Mouse (Mus musculus): ENCODE results near the gene Ptpn12.
"Not testable (repeated sequence)": the region's sequence is repeated elsewhere in the genome, so short reads cannot be mapped to it uniquely, and the experiment has no call there.

Ptpn12 gene

DNA sequence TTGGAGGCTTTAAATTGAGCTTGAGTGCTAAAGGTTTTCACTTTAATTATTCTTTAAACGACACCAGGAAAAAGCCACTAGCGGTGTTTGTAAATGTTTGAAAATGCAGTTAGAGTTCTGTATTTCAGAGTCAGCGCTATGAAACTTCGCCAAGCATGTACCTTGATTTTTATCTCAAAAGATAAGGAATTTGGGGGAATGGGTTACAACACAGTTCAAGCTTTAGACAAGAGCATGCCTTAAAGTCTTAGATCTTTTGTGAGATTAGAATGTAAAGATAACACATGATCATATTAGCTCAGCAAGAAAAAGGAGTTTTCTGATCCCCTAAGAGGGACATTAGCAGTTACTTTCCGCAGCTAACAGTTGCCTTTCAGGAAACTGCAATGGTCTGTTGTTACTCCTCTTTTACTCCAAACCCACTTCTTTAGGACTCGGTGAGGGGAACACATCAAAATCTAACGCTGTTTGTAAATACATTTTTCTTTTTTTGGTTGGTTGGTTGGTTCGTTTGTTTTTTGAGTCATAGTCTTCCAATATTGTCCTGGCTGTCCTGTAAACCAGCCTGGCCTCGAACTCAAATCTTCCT lies 103.3 kb downstream of the Ptpn12 start:
- in situ Hi-C loops (cut with MboI, MseI): loop anchor here (10.0 kb wide), 1 partner anchor 302 kb away; no protein-coding TSS in a partner anchor

DNA sequence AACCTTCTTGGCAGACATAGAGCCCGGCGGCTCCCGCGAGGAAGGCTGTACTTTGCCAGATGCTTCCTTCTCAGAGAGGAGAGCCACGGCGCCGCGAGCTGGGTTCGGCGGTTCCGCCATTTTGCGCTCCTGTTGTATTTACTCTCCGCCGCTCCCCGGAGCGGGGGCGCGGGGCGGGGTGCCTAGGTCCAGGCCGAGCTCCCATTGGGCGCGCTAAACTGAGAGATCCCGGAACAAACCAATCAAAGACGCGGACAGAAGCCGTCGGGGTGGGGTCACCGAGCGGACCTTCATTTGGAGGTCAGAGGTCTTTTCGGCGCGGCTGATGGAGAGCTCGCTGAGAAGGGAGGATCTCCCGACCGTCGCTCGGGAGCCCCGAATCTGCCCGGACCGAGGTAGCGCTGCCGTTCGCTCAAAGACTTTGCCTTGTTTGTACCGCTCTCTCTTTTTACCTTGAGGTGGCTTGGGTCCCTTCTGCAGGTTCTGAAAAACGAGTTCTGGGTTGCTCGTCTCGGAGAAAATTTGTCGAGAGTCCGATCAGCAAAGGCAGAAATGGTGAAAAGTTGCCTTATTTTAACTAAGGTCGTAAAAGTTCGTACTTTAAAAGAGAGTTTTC lies 103.9 kb downstream of the Ptpn12 start:
- in situ Hi-C loops (cut with MboI, MseI): loop anchor here (10.0 kb wide), 1 partner anchor 303 kb away; no protein-coding TSS in a partner anchor

DNA sequence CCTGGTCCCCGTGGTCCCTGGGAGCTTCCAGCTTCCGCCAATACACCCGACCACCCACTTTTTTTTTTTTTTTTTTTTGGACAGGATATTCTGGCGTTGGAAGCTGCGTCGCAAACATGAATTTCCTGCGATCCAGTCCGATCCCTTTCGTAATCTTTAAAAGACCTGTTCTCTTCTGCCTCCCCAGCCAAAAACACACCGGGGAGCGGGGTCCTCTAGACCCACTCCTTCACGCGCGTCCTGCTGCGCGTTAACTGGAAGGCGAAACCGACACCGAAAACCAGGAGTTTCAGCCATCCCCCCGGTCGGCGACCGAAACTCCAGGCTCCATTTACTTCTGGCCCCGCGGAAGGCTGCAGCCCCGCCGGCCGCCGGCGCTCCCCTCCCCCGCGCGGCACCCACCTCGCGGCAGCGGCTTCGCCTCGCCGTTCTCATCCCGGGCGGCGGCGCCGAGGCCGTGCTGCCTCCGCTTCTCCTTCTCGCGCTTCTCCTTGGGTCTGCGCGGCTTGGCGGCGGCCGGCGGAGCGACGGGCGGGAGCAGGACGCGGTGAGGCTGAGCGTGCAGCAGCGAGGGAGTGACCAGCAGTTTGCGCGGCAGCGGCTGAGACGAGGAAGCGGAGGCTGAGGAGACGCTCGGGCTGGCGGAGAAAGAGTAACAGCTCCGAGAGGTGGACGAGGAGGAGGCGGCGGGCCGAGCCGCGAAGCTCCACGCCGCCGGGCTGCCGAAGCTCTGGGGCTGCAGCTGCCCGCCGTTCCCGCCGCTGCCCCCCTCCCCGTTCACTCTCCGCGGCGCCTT lies 104.7 kb downstream of the Ptpn12 start:
- in situ Hi-C loops (cut with MboI, MseI): loop anchor here (10.0 kb wide), 1 partner anchor 304 kb away; no protein-coding TSS in a partner anchor

DNA sequence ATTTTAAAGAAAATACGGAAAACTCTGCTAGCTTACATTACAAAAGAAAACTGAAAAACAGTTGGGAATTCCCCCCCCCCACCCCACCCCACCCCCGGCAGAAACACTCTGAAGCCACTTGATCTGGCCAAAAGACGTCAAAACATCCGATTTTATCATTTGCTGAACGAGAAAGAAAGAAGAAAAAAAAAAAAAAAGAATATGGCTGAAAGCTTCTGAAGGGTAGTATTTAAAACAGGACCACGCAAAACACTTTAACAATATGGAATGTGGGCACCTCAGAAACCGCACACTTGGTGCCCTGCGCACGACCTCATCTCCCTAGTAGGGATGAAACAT lies 105.2 kb downstream of the Ptpn12 start:
- in situ Hi-C loops (cut with MboI, MseI): loop anchor here (10.0 kb wide), 1 partner anchor 304 kb away; no protein-coding TSS in a partner anchor

DNA sequence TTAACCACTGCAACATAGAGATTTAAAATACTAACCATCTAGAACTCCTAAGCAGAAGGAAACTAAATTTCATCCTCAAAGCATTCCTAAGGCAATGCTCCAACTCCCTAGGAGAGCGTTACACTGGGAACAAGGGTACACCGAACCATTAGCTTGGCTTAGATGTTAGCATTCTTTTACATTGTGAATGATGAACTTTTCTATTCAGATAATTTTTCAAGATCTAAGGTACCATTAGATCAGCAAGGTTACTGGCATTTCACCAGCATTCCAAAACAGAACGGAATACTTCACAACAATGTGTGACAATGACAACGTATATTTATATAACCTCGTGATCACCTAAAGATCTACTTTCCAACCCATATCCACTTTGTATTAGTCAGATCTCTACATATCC lies 105.6 kb downstream of the Ptpn12 start:
- in situ Hi-C loops (cut with MboI, MseI): loop anchor here (10.0 kb wide), 1 partner anchor 305 kb away; no protein-coding TSS in a partner anchor

DNA sequence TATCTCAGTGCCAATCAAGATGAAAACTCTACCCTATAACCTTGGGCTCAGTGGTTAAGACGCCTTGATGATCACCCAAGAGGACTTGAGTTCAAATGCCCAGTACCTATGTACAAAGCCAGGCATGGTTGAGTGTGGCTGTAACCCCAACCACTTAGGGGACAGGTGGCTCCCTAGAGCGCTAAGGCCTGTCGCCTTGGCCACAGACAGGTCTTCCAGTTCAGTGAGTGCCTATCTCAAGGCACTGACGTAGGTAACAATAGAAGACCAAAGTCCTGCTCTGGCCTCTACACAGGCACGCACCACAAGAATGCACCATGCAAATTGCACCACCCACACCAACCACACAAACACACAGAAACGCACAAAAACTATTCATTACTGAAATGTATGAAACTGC lies 108.8 kb downstream of the Ptpn12 start:
- in situ Hi-C loops (cut with MboI, MseI): no loop called here

DNA sequence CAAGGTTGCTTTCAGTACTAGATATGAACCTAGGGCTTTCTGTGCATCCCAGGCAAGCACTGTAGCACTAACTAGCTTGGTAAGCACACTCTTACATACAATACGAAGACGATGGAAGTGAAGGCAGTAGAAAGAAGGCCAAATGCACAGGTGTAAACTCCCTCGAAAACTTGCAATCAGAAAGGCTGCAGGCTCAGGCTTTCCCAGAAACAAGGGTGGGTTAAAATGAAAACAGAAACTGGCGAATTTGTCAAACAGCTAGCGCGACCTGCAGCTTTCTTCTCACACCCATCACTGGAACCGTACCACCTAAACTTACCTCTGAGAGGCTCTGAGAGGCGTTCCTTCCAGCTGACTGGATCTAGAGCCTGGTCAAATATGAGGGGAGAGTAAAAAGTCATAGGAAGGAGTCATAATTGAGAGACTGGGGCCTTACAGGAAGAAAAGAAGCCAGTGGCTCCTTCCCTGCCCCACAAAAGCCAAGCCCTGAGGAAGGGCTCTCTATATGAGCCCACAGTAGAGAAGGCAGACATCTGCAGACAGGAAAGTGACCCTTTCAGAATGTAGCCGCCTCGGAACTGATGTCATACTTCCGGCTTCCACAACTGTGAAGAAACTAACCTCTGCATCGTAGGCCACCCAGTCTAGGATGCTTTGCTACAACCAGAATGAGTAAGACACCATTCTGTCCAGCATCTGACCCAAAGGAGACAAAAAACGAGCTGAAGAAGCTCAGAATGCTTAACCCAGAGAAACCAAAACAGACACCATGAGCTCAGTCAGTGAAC lies 110.6 kb downstream of the Ptpn12 start:
- in situ Hi-C loops (cut with MboI, MseI): no loop called here

DNA sequence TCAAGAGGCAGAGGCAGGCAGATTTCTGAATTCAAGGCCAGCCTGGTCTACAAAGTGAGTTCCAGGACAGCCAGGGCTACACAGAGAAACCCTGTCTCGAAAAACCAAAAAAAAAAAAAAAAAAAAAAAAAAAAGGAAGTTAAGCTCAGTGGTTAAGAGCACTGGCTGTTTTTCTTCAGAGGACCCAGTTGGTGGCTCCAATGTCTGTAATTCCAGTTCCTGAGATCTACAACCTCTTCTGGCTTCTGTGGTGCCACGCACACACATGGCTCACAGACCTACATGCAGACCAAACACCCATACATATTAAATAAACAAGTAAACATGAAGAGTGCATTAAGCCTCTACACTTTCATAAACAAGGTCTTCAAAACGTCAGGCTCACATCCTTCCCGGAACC lies 111.9 kb downstream of the Ptpn12 start:
- in situ Hi-C loops (cut with MboI, MseI): not testable (repeated sequence)

DNA sequence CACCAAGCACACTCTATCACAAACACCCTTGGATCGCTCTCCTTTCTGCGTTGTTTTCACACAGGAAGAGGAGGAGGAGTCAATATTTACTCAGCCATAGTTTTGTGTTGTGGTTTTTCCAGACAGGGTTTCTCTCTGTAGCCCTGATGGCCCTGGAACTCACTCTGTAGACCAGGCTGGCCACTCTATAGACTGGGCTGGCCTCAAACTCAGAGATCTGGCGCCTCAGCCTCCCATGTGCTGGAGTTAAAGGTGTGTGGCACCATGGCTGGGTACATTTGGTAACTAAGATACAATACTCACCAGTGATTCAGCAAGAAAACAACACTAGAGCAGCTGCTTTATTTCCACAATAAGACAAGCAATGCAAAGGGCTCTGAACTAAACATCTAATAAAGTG lies 113.2 kb downstream of the Ptpn12 start:
- in situ Hi-C loops (cut with MboI, MseI): no loop called here

DNA sequence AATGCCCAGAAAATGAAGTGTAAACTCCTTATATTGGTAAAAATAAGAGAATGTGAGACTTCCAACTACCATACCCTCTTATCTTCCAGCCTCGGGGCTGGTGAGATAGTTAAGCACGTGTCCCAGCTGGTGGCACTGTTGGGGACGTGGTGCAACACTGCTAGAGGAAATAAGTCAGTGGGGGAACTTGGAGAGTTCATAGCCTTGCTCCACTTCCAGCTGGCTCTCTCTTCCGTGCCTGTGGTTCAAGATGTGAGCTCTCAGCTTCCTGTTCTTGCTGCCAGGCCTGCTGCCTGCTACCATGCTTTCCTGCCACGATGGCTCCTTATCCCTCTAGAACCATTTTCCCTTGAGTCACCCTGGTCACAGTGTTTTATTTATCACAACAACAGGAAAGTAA lies 114.5 kb downstream of the Ptpn12 start:
- in situ Hi-C loops (cut with MboI, MseI): no loop called here

DNA sequence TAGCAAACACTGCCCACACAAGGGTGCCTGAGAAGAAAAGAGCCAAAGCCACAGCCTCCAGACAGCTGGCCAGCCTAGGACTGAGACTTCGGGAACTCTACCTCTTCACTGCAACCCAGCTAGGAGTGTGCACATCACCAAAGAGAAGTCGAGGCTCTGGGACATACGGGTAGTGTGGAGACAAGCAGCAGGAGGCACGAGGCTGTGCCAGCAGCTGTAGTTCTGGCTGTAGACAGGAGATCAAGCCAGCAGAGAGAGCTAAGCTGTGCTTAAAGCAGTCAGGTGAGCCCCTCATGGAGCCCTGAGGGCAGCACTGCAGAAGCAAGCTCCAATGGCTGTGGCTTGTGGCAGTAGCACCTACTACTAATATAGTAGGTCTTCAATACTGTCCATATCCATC lies 115.0 kb downstream of the Ptpn12 start:
- in situ Hi-C loops (cut with MboI, MseI): no loop called here

DNA sequence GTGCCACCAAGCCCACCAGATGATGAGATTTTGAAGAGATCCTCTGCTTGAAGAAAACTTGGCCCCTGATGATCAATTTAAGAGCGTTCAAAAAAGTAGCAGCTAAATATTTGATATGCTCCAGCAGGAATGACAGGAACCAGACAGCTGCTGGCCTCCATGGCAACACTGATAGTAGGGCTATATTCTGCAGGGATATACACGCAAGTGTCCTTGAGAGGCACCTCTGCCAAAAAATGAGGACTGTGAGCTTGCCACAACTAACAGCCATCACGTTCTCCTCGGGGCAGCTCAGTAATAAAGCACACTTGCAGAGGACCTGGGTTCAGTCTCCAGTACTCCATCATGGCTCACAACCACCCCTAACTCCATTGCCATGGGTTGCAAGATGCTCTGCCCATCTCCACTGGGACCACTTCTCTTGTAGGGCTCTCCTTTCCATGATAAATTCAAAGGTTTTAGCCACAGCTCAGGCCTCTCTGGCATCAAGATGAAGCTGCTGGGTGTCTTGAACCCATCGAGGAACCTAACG lies 115.6 kb downstream of the Ptpn12 start:
- in situ Hi-C loops (cut with MboI, MseI): no loop called here

DNA sequence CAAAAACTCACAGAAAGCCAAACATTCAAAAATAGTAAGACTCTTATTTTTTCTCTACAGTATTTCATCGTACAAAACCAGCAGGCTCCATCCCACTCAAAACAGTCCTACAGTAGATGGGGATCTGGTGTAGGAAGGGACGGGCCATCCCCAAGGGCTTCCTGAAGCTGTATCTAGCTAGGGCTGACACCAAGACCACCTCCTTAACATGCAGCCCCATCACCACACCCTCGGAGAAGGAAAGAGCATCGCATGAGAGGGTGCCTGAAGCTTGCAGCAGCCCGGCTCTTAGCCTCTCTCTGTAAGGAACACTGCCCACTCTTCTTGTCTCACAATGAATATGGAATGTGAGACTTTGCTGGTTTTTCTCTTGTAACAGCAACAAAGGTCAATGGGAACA lies 117.2 kb downstream of the Ptpn12 start:
- in situ Hi-C loops (cut with MboI, MseI): no loop called here
